Mouse (Mus musculus): Measurements from ENCODE around the gene Taf9.

DNA sequence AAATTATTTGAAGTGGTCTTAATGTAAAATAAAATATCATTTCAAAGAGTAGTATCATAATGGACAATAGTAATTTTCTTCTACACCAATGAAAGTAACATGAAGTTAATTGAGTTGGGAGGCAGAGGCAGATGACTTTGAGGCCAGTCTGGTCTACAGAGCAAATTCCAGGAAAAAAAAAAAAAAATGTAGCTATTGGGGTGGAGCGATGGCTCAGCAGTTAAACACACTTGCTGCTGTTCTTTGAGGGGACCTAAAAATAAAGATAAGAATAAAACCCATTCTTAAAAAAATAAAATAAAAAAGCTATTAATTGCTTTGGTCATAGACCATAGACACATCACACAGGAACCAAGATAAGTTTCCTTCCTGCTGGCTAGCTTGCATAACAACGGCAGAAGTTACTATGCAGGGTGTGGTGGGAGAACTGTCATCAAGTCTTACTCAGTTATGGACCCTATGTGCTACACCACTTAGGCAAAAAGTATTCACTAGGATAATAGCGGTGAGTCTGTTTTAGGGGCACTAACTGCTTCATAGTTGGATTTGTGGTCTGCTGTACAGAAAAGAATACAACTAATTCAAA, 17.2 kb upstream of the Taf9 start:
- TF ChIP-seq CTCF (conservative IDR thresholded peaks at IDR 0.05; ENCODE audit: insufficient read depth, insufficient read length, low read depth, low read length) = no peak
- TF ChIP-seq POLR2A (IDR thresholded peaks at IDR 0.05; ENCODE audit: low read depth, low read length) = no peak
